Mouse (Mus musculus): ENCODE measurements around the gene Zfp109. TPM values are rescaled to one million over a fixed set of nuclear protein-coding genes. Genes with fewer than 3 reads are reported as not detected.

Gene Zfp109
- polyA plus RNA-seq, 1 experiment from 2014 or later, result 5.9 TPM

- Histone ChIP-seq H3K9me3 (no peaks in the 10 kb centered on the region), H3K27ac (no peak overlapping the region), H3K4me2 (no peak overlapping the region), H3K27me3 (replicated peaks) (no peaks in the 10 kb centered on the region), H3K4me3 (no peak overlapping the region), H3K9ac (no peak overlapping the region), H3K36me3 (replicated peaks) (peaks cover 31% of the 10 kb centered on the region), H3K4me1 (no peaks in the 10 kb centered on the region)
- no peak for ATAC-seq (replicated peaks)
- 95% methylated on average over 3 of the region's 3 CpGs for WGBS
Measured at GRCm38 (mm10) chr7:24193157-24193556, 44.2 kb downstream of the Zfp109 start.

- 81% methylated on average over 2 of the region's 2 CpGs for WGBS
- ATAC-seq (replicated peaks), result no peak
- Histone ChIP-seq H3K4me1 (no peaks in the 10 kb centered on the region), H3K27me3 (replicated peaks) (no peaks in the 10 kb centered on the region), H3K4me2 (no peak overlapping the region), H3K4me3 (no peak overlapping the region), H3K27ac (no peak overlapping the region), H3K9me3 (no peaks in the 10 kb centered on the region), H3K36me3 (replicated peaks) (peaks cover 19% of the 10 kb centered on the region; the same call in 1 of the 2 replicates), H3K9ac (no peak overlapping the region)
Measured at GRCm38 (mm10) chr7:24191361-24191760, 46.0 kb downstream of the Zfp109 start.

- H3K9ac ChIP-seq, result no peak overlapping the region
- no peak overlapping the region for H3K4me2 ChIP-seq
- H3K36me3 ChIP-seq (replicated peaks), result peaks cover 15% of the 10 kb centered on the region; the same call in 1 of the 2 replicates
- no peak overlapping the region for H3K4me3 ChIP-seq
- no peaks in the 10 kb centered on the region for H3K4me1 ChIP-seq
- ATAC-seq (replicated peaks), result no peak
- 84% methylated on average over 5 of the region's 5 CpGs for WGBS
- no peaks in the 10 kb centered on the region for H3K9me3 ChIP-seq
- no peak overlapping the region for H3K27ac ChIP-seq
- no peaks in the 10 kb centered on the region for H3K27me3 ChIP-seq (replicated peaks)
Measured at GRCm38 (mm10) chr7:24189571-24189944, 47.8 kb downstream of the Zfp109 start.

GRCm38 (mm10) chr7:24188901-24189570 is 48.3 kb downstream of the Zfp109 start:
- Histone ChIP-seq H3K4me3 (no peak overlapping the region), H3K27ac (no peak overlapping the region), H3K36me3 (replicated peaks) (peaks cover 10% of the 10 kb centered on the region; the same call in 1 of the 2 replicates), H3K9me3 (no peaks in the 10 kb centered on the region), H3K4me2 (no peak overlapping the region), H3K9ac (no peak overlapping the region), H3K27me3 (replicated peaks) (no peaks in the 10 kb centered on the region), H3K4me1 (no peaks in the 10 kb centered on the region)
- ATAC-seq (replicated peaks), result no peak
- 69% methylated on average over 4 of the region's 4 CpGs for WGBS

GRCm38 (mm10) chr7:24187611-24188010 is 49.7 kb downstream of the Zfp109 start:
- Histone ChIP-seq H3K9me3 (no peaks in the 10 kb centered on the region), H3K27me3 (replicated peaks) (no peaks in the 10 kb centered on the region), H3K9ac (no peak overlapping the region), H3K36me3 (replicated peaks) (no peaks in the 10 kb centered on the region), H3K27ac (no peak overlapping the region), H3K4me2 (no peak overlapping the region), H3K4me3 (no peak overlapping the region), H3K4me1 (no peaks in the 10 kb centered on the region)
- no peak for ATAC-seq (replicated peaks)
- 59% methylated on average over 1 of the region's 1 CpGs for WGBS

Other genes with a start within 250 kb of the Zfp109 start
- not detected in 2 replicates for gene V1rd19, start 235.9 kb downstream of the Zfp109 start, polyA plus RNA-seq (2015; fragmentation: Nextera tagmentation; extraction: Ambion mirVana)
- 0.01 TPM in 1 of 2 replicates, not detected in the other for gene Vmn1r183, start 184.3 kb downstream of the Zfp109 start, polyA plus RNA-seq (2015; fragmentation: Nextera tagmentation; extraction: Ambion mirVana)
- gene Zfp180, start 155.6 kb downstream of the Zfp109 start, polyA plus RNA-seq (2015; fragmentation: Nextera tagmentation; extraction: Ambion mirVana), result 40.1 and 44.1 TPM in 2 replicates
- 11.3 TPM in 2 replicates for gene Zfp112, start 125.2 kb downstream of the Zfp109 start, polyA plus RNA-seq (2015; fragmentation: Nextera tagmentation; extraction: Ambion mirVana)
- gene Zfp235, start 103.4 kb downstream of the Zfp109 start, polyA plus RNA-seq (2015; fragmentation: Nextera tagmentation; extraction: Ambion mirVana), result 26.1 and 26.3 TPM in 2 replicates
- 5.6 and 5.7 TPM in 2 replicates for gene Zfp114, start 62.5 kb downstream of the Zfp109 start, polyA plus RNA-seq (2015; fragmentation: Nextera tagmentation; extraction: Ambion mirVana)
- 5.4 and 6.9 TPM in 2 replicates for gene Zfp111, start 26.1 kb downstream of the Zfp109 start, polyA plus RNA-seq (2015; fragmentation: Nextera tagmentation; extraction: Ambion mirVana)
- gene Zfp108, start 17.2 kb upstream of the Zfp109 start, polyA plus RNA-seq (2015; fragmentation: Nextera tagmentation; extraction: Ambion mirVana), result 7.0 and 7.9 TPM in 2 replicates
- gene Zfp93, start 32.9 kb upstream of the Zfp109 start, polyA plus RNA-seq (2015; fragmentation: Nextera tagmentation; extraction: Ambion mirVana), result 8.3 and 9.6 TPM in 2 replicates
- 47.2 and 48.6 TPM in 2 replicates for gene Zfp61, start 63.7 kb upstream of the Zfp109 start, polyA plus RNA-seq (2015; fragmentation: Nextera tagmentation; extraction: Ambion mirVana)
- gene Zfp94, start 79.1 kb upstream of the Zfp109 start, polyA plus RNA-seq (2015; fragmentation: Nextera tagmentation; extraction: Ambion mirVana), result 23.6 and 24.5 TPM in 2 replicates
- 0.48 TPM in 1 of 2 replicates, not detected in the other for gene Tescl, start 96.4 kb upstream of the Zfp109 start, polyA plus RNA-seq (2015; fragmentation: Nextera tagmentation; extraction: Ambion mirVana)
- not detected in 2 replicates for gene Lypd5, start 111.6 kb upstream of the Zfp109 start, polyA plus RNA-seq (2015; fragmentation: Nextera tagmentation; extraction: Ambion mirVana)
- 0.92 and 1.1 TPM in 2 replicates for gene Kcnn4, start 132.7 kb upstream of the Zfp109 start, polyA plus RNA-seq (2015; fragmentation: Nextera tagmentation; extraction: Ambion mirVana)
- gene Smg9, start 162.1 kb upstream of the Zfp109 start, polyA plus RNA-seq (2015; fragmentation: Nextera tagmentation; extraction: Ambion mirVana), result 38.4 and 40.3 TPM in 2 replicates
- not detected in 2 replicates for gene Irgc1, start 214.7 kb upstream of the Zfp109 start, polyA plus RNA-seq (2015; fragmentation: Nextera tagmentation; extraction: Ambion mirVana)
- gene Plaur, start 224.9 kb upstream of the Zfp109 start, polyA plus RNA-seq (2015; fragmentation: Nextera tagmentation; extraction: Ambion mirVana), result 1.6 and 1.9 TPM in 2 replicates
- 79.2 and 81.1 TPM in 2 replicates for gene Cadm4, start 244.5 kb upstream of the Zfp109 start, polyA plus RNA-seq (2015; fragmentation: Nextera tagmentation; extraction: Ambion mirVana)

All from midbrain, embryonic 15.5 days (tissue).